Mouse (Mus musculus) monocyte, adult 2 months (primary cell): Measurements from ENCODE around the gene Hoxc9.

ENCODE experiments used
- DNase-seq, 2 experiments: peaks; one replicate each; pipeline ENCODE4 v3.0.0; 2022; ENCODE audit warnings: low spot score in 2 of 2, low read depth in 1 of 2

Hoxc9 gene

DNA sequence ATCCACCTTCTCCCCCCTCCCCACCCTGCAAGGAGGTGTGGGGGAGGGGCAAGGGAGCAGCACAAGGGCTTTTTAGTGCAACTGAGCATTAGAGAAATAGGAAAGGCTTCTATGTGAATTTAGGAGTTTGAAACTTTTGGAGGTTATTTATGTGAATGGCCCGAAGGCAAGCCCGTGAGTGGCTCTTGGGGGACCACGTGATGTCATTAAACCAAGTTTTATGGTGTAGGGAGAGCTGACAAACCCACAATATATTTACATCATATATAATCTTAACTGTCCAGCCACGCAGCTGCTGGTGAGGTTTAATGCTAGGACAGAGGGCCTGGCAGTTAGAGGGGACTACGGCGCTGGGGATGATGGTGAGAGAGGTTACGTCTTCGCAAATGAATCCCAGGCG is 42.4 kb downstream of the Hoxc9 start, which contains the start of gene Hoxc4:
TSS of gene Hoxc4 (plus strand) at position 299 of the 400 bp plus-strand sequence.
- no peak for DNase-seq

DNA sequence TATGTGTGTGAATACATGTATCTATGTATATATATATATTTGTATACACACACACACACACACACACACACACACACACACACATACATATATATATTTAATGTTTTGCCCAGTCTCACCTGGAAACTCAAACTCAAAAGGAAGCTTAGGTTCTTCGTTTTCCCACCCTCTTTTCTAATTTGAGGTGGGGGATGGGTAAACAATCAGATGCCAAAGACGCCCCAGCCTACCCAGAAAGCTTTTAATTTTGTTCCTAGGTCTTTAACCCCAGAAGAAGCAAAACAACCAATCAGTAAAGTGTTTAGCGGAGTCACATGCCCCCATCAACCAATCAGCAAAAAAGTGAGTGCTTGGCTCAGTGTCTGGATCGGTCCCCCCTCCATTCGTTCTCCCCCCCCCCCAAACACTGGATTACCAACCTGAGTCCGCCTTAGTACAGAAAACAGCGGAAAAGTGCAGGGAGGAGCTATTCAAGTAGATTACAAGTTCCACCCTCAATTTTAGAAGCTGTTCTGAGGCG is 44.7 kb downstream of the Hoxc9 start:
- DNase-seq, result no peak

DNA sequence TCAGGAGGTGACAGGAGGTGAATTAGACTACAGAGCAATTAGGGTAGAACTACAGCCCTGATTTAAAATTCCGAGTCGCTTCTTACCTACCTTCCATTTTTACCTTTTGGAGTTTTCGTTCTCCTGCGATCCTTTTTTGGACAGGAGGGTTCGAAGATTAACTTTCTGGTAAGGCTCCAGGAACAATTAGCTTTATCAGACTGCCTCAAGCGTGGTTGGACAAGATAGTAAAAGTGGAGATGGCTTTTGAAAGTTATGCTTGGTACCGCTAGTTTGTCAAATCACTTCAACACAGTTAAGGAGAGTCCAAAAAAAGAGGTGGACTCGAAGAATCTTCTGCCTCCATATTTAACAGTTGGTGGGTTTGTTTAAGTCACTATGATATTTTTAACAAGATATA is 45.3 kb downstream of the Hoxc9 start:
- DNase-seq, result no peak

DNA sequence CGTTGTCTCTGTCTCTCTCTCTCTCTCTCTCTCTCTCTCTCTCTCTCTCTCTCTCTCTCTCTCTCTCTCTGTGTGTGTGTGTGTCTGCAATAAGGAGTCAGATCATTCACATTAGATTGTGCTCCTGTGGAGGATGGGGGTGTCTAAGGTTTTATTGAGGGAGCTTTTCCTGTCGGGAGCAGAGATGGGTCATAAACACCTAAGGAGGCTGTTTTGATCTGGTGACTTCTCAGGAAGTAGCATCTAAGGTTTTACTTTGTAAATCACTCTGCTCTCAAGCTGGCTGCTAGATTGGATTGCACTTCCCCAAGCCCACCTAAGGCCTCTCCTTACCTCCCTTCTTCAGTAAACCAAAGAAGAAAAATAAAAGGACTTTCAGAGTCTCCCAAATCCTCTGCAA is 47.9 kb downstream of the Hoxc9 start:
- DNase-seq, result no peak

DNA sequence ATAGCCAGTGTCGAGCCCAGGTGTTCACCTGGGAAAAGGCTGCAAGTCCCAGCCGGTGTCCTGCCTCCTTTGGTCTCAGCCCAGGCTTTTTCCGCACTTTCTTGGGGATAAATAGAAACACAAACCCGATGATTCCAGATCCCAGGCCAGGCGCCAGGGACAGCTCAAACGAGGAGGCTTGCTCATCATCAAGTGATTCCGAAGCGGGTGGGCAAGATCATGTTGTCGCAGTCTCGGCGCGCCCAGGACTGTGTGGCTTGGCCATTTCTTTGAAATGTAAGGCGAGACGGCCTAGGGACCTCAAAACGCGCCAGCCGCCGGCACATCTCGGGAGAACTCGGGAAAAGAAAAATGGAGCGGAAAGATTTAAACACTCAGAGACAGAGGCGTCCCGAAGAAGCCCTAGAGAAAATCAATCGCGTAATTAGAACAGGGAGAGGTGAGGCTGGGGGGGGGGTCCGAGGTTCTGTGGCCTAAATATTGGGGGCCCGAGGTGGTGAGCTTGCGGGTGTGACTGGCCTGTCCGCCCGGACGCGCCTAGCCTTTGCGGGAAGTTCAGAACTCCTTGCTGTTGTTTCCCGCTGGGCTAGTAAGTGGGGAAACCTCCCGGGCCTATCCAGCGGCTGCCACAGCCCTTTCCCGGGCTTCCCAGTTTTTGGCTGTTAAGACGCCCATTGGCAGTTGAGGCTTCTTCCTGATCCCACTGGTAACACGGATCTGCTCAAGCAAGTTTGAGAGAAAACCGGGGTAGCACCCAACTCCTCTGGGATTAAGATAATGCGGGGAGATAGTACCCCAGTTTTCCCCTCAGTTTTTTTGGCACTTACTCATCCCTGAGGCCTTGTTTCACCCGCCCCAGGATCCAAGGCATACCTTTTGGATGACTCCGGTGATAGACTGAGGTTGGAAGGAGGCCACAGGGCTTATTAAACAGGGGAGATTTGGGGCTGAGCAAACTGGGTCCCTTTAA is 51.3 kb downstream of the Hoxc9 start:
- DNase-seq, result no peak

DNA sequence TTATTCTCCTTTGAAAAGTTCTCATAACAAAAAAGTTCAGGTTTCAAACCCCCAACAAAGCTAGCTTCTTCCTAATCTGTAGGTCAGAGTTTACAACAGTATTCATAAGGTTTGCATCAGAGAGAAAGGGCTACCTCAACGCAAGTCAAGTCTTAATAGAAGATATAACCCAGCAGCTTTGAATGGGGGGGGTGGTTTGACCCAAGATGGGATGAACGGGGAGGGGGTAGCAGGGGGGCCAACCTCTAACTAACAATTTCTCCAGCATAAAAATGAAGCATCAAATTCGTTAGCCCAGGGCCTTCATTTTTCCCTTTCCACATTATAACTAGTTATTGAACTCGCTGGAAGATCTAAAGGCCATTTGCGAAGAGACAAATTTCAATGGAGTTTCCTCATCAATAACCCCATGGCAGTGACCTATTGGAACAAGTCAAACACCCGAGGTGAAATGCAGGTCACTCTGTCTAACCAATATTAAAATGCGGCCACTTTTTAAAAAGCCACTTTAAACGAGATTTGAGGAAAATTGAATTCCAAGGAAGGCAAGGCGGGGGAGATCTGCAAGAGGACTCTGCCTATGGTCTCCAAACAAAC is 52.8 kb downstream of the Hoxc9 start:
- DNase-seq, result no peak

DNA sequence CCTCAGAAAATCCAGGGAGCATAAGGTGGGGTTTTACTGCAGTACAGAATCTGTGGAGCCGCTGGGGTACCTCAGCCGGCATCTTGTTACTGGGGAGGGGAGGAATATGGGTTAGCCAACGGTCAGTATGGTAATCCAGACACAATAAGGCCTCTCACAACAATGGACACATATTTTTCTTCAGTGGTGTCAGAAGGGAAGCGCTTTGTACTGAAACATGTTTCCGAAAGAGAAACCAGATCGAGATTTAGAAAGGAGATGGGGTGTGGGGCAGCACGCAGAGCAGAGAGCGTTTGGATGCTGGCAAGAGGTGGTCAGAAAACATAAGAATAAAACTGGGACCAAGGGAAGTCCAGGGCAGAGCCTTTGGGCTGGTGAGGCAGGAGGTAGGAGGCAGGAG is 53.9 kb downstream of the Hoxc9 start:
- no peak for DNase-seq

DNA sequence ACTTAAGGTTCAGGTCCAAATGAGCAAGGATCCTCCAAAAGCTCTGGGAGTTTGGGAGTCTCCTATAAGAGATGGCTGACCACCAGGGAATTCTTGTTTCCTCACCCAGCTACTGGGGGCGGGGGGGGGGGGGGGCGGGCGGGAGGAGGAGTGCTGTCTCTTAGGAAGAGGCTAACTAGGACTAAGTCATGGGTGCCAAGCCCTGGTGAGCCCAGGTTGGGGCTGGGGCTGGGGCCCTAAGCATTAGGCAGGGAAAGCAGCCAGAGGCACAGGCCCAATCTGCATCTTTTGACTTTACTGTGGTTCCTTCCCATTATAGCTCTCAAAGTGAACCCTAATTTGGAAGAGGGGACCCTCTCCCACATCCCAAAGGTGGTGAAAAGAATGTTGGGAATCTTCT is 55.9 kb downstream of the Hoxc9 start:
- no peak for DNase-seq

DNA sequence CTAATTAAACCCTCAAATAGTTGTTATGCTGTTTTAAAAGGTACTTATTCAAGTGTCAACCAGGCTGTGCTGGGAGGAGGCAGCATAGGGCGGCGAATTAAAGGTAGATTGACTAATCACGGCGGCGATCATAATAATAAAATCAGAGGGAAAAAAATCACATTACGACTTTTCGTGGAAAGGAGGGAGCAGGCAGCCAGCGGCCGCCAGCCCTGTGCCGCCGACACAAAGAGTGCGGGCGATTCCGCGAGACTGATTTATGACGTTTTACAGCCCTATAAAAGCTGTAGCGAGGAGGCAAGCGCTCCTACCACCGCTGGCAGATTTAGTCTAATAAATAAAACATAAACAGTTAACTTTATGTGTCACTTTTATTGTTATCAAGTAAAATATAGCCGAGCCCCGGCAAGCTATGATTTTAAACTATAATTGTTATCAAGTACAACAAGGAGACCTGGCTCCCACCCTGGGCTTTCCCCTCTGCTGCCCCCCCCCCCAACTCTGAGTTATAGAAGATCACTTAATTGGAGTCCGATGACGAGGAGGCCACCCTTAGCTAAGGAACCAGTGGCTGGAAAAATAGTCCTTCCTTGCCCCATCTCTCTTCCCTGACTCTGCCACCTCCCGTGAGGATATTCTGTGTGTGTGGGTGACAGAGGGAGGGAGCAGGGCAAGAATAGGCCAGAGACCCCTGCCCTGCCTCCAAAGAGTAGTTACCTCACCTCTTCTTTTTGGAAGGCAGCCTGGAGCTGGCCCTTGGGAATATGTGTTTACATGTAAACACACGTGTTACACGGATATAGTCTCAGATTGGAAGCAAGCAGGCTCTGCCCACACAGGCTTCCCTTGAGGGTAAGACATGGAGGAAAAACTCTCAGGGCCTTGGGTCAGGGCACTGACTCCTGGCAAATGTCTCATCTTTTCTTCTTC is 56.7 kb downstream of the Hoxc9 start:
- DNase-seq, result no peak

DNA sequence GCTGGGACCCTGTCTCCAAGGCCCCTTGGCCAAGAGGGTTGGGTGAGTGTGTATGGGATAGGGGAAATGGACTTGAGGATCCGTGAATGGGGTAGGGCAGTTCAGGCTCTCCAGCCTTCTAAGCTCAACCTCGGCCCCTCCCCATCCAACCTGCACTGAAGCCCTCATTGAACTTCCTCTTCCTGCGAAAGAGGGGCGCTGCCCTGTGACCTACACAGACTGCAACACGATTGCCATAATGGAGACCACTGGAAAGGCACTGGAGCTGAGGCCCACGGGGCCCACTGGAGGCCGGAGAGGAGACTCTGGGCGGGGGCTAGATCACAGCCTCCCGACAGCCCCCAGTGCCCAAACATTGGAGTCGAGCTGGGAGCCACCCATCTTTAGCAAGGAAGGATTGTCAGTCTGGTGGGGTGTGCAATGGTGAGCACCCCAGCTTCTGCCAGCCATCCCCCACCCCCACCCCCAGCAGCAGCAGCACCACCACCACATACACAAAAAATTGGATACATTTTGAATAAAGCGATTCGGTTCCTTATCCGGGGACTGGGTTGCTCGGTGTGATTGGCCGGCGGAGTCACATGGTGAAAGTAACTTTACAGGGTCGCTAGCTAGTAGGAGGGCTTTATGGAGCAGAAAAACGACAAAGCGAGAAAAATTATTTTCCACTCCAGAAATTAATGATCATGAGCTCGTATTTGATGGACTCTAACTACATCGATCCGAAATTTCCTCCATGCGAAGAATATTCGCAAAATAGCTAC is 58.0 kb downstream of the Hoxc9 start:
- DNase-seq, result no peak
